Mouse (Mus musculus) liver, embryonic 14.5 days (tissue): ENCODE data around the gene Fam173a.

ENCODE experiments used
- CTCF ChIP-seq: IDR thresholded peaks from 2 replicates; pipeline ENCODE4 v1.5.1; 2016; ENCODE audit warnings: antibody characterized with exemption, low read depth, control low read depth
- EP300 ChIP-seq: IDR thresholded peaks from 2 replicates; pipeline ENCODE4 v1.6.1; 2016; ENCODE audit warnings: antibody characterized with exemption, low read depth

GRCm38 (mm10) chr17:25827546-25828222 is 35.0 kb upstream of the Fam173a start:
- TF ChIP-seq CTCF = no peak
- no peak for TF ChIP-seq EP300
